Mouse (Mus musculus) stomach, postnatal 0 days (tissue): ENCODE measurements at regions not wholly inside any gene's neighbourhood (a gene's known extent, or its start where the extent isn't known, plus 50 kb on each side); places are given as distances from the start of the nearest gene placed in this dataset.

Source experiments
- ATAC-seq: fragments of 200-750 bp; cut with Nextera tagmentation; 2 replicates; pipeline ENCODE4 v1.8.0; 2017; ENCODE audit not compliant: low FRiP score, low TSS enrichment
- DNase-seq: peaks from one replicate; pipeline ENCODE4 v3.0.0-alpha.2; 2016; ENCODE audit warnings: low spot score
- H3K27ac ChIP-seq: fragments of 300-500 bp; sonication (generic); replicated peaks from 2 replicates; pipeline ENCODE4 v1.5.1; 2014; ENCODE audit warnings: mild to moderate bottlenecking, control low read depth
- H3K27me3 ChIP-seq: fragments of 300-500 bp; sonication (generic); 2 replicates; pipeline ENCODE4 v1.6.1; 2014; ENCODE audit warnings: low read length; ENCODE audit not compliant: control insufficient read depth, insufficient read depth
- H3K36me3 ChIP-seq: fragments of 300-500 bp; sonication (generic); 2 replicates; pipeline ENCODE4 v1.6.1; 2014; ENCODE audit warnings: low read length, mixed read lengths; ENCODE audit not compliant: control insufficient read depth, insufficient read depth
- H3K4me1 ChIP-seq: fragments of 300-500 bp; sonication (generic); replicated peaks from 2 replicates; pipeline ENCODE4 v1.6.1; 2014; ENCODE audit warnings: antibody characterized with exemption; ENCODE audit not compliant: control insufficient read depth, insufficient read depth
- H3K4me2 ChIP-seq: fragments of 300-500 bp; sonication (generic); replicated peaks from 2 replicates; pipeline ENCODE4 v1.6.1; 2014; ENCODE audit warnings: low read depth, mild to moderate bottlenecking, control low read depth, moderate library complexity
- H3K4me3 ChIP-seq: fragments of 300-500 bp; sonication (generic); 2 replicates; pipeline ENCODE4 v1.5.1; 2014; ENCODE audit warnings: low read depth, low read length, control low read depth
- H3K9ac ChIP-seq: fragments of 300-500 bp; sonication (generic); 2 replicates; pipeline ENCODE4 v1.6.1; 2014; ENCODE audit warnings: mild to moderate bottlenecking, low read length, control low read depth, mixed read lengths
- H3K9me3 ChIP-seq: fragments of 300-500 bp; sonication (generic); 2 replicates; pipeline ENCODE4 v1.6.1; 2016; ENCODE audit warnings: low read length; ENCODE audit not compliant: control insufficient read depth
- CTCF ChIP-seq: IDR thresholded peaks from 2 replicates; pipeline ENCODE4 v1.5.1; 2016; ENCODE audit warnings: antibody characterized with exemption, low read depth, mild to moderate bottlenecking, moderate library complexity
- EP300 ChIP-seq: optimal IDR thresholded peaks from 2 replicates; pipeline ENCODE3; 2016; ENCODE audit warnings: antibody characterized with exemption
- WGBS: fragments of 180-500 bp; shearing (Covaris S2); extraction: QIAGEN DNeasy Blood & Tissue Kit; methylation state at CpG from one replicate; pipeline ENCODE4 v1.1.7; 2014; 5-methylcytosine and 5-hydroxymethylcytosine counted together

- 71% methylated on average over 9 of the region's 9 CpGs for WGBS
- no peak overlapping the region for H3K27ac ChIP-seq
- H3K4me3 ChIP-seq: no peak overlapping the region
- no peaks in the 10 kb centered on the region for H3K27me3 ChIP-seq
- ATAC-seq: no peak
- H3K36me3 ChIP-seq: no peaks in the 10 kb centered on the region
- no peak for DNase-seq
- H3K4me1 ChIP-seq: no peaks in the 10 kb centered on the region
- no peak overlapping the region for H3K4me2 ChIP-seq
- TF ChIP-seq CTCF (no peak), EP300 (no peak)
- no peaks in the 10 kb centered on the region for H3K9me3 ChIP-seq
- no peak overlapping the region for H3K9ac ChIP-seq
Observed at GRCm38 (mm10) chr13:107573499-107574355, 470.5 kb upstream of the Smim15 start.

- DNase-seq: no peak
- 66% methylated on average over 10 of the region's 10 CpGs for WGBS
Observed at GRCm38 (mm10) chr13:107571539-107571938, 472.7 kb upstream of the Smim15 start.

GRCm38 (mm10) chr13:107569477-107569876 is 474.8 kb upstream of the Smim15 start:
- Histone ChIP-seq H3K9me3 (no peaks in the 10 kb centered on the region), H3K27ac (no peak overlapping the region), H3K36me3 (no peaks in the 10 kb centered on the region), H3K4me2 (no peak overlapping the region), H3K27me3 (no peaks in the 10 kb centered on the region), H3K9ac (no peak overlapping the region), H3K4me1 (no peaks in the 10 kb centered on the region), H3K4me3 (no peak overlapping the region)
- DNase-seq (no peak), ATAC-seq (no peak)
- TF ChIP-seq CTCF: no peak
- TF ChIP-seq EP300: no peak
- WGBS: 89% methylated on average over 2 of the region's 2 CpGs

More at GRCm38 (mm10) chr13:107571539-107571938, 472.7 kb upstream of the Smim15 start:
- TF ChIP-seq EP300: no peak
- no peak for TF ChIP-seq CTCF
- Histone ChIP-seq H3K27ac (no peak overlapping the region), H3K9ac (no peak overlapping the region), H3K4me2 (no peak overlapping the region), H3K4me1 (no peaks in the 10 kb centered on the region), H3K4me3 (no peak overlapping the region), H3K9me3 (no peaks in the 10 kb centered on the region), H3K36me3 (no peaks in the 10 kb centered on the region), H3K27me3 (no peaks in the 10 kb centered on the region)
- ATAC-seq: no peak

GRCm38 (mm10) chr13:107568701-107569121 is 475.5 kb upstream of the Smim15 start:
- no peaks in the 10 kb centered on the region for H3K9me3 ChIP-seq
- TF ChIP-seq CTCF (no peak), EP300 (no peak)
- H3K9ac ChIP-seq: no peak overlapping the region
- ATAC-seq (no peak), DNase-seq (no peak)
- H3K36me3 ChIP-seq: no peaks in the 10 kb centered on the region
- no peaks in the 10 kb centered on the region for H3K4me1 ChIP-seq
- 40% methylated on average over 7 of the region's 7 CpGs for WGBS
- H3K27ac ChIP-seq: no peak overlapping the region
- H3K4me3 ChIP-seq: no peak overlapping the region
- H3K27me3 ChIP-seq: no peaks in the 10 kb centered on the region
- peak overlapping the region; percentile 17; the same call in 1 of the 2 replicates for H3K4me2 ChIP-seq

GRCm38 (mm10) chr13:107562463-107562862 is 481.8 kb upstream of the Smim15 start:
- Histone ChIP-seq H3K4me3 (no peak overlapping the region), H3K36me3 (no peaks in the 10 kb centered on the region), H3K27ac (no peak overlapping the region), H3K4me1 (no peaks in the 10 kb centered on the region), H3K4me2 (no peak overlapping the region), H3K27me3 (no peaks in the 10 kb centered on the region), H3K9ac (no peak overlapping the region), H3K9me3 (no peaks in the 10 kb centered on the region)
- DNase-seq (no peak), ATAC-seq (no peak)
- WGBS: 86% methylated on average over 1 of the region's 1 CpGs
- no peak for TF ChIP-seq EP300
- TF ChIP-seq CTCF: no peak

- no peak for DNase-seq
- no peak overlapping the region for H3K4me3 ChIP-seq
- H3K27ac ChIP-seq: no peak overlapping the region
- TF ChIP-seq EP300: no peak
- TF ChIP-seq CTCF: no peak
- no peaks in the 10 kb centered on the region for H3K36me3 ChIP-seq
- WGBS: 50% methylated on average over 2 of the region's 2 CpGs
- no peaks in the 10 kb centered on the region for H3K4me1 ChIP-seq
- ATAC-seq: 0 out of 2 replicates have a peak, but pooled peaks have one; percentile 66
- H3K9ac ChIP-seq: no peak overlapping the region
- H3K4me2 ChIP-seq: no peak overlapping the region
- no peaks in the 10 kb centered on the region for H3K27me3 ChIP-seq
- H3K9me3 ChIP-seq: no peaks in the 10 kb centered on the region
Observed at GRCm38 (mm10) chr13:107561529-107561928, 482.7 kb upstream of the Smim15 start.
